8 mouse cellular contexts compared by ENCODE assay signal in the genomic region with DNA sequence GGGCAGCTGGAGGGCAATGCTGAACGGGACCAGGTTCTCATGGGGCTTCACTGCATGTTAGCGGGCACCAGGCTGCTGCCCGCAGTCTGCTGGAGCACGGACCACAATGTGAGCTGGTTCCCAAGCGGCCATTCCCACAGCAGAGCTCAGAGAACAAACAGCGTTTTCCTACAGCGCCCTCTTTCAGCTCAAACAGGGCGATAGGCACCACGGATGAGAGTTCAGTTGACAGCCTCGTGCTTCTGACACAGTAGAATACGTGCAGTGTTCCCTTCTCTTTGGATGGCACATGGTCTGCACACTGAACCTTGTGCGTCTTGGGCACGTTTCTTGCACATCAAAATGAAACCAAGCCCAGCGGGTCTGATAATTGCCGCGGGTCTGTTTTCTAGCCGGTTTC.
DNase-seq lines count a peak whose midpoint lies in the region; ATAC-seq and TF ChIP-seq lines count a peak whose summit lies in the region.

No protein-coding gene starts in this region.

- H3K9me3 ChIP-seq in embryonic facial prominence, embryonic 14.5 days (ENCODE audit: control insufficient read depth, low read length), result no peaks in the 10 kb centered on the region
- H3K9me3 ChIP-seq in intestine, embryonic 15.5 days, result no peaks in the 10 kb centered on the region
- H3K9me3 ChIP-seq in liver, embryonic 14.5 days (ENCODE audit: control insufficient read depth, low read length), result no peaks in the 10 kb centered on the region

- no peaks in the 10 kb centered on the region for H3K36me3 ChIP-seq in heart, adult 2 months (ENCODE audit: control insufficient read depth, insufficient read depth, low read length)
- H3K36me3 ChIP-seq in embryonic facial prominence, embryonic 14.5 days (ENCODE audit: control insufficient read depth, insufficient read depth, low read length), result no peaks in the 10 kb centered on the region
- no peaks in the 10 kb centered on the region for H3K36me3 ChIP-seq in intestine, embryonic 15.5 days
- no peaks in the 10 kb centered on the region for H3K36me3 ChIP-seq in liver, embryonic 14.5 days (replicated peaks; ENCODE audit: control insufficient read depth, insufficient read depth, low read depth)

- no peak overlapping the region for H3K27ac ChIP-seq in heart, adult 2 months
- no peak overlapping the region; the same call in 1 of the 2 replicates for H3K27ac ChIP-seq in embryonic facial prominence, embryonic 14.5 days (replicated peaks; ENCODE audit: low read depth, low read length)
- H3K27ac ChIP-seq in intestine, embryonic 15.5 days, result no peak overlapping the region
- no peak overlapping the region for H3K27ac ChIP-seq in liver, embryonic 14.5 days

- no peak overlapping the region for H3K9ac ChIP-seq in heart, adult 2 months (ENCODE audit: low read depth, low read length)
- H3K9ac ChIP-seq in embryonic facial prominence, embryonic 14.5 days (ENCODE audit: low read depth, low read length), result peak overlapping the region; percentile 35
- H3K9ac ChIP-seq in intestine, embryonic 15.5 days, result 0 out of 2 replicates have a peak overlapping the region, but pooled peaks have one; percentile 2
- no peak overlapping the region for H3K9ac ChIP-seq in liver, embryonic 14.5 days (replicated peaks)

- no peak for TF ChIP-seq EP300 in heart, adult 2 months (IDR thresholded peaks at IDR 0.05; ENCODE audit: insufficient read depth, low read depth, low read length)
- no peak for TF ChIP-seq EP300 in liver, embryonic 14.5 days (IDR thresholded peaks at IDR 0.05; ENCODE audit: low read depth)

- H3K4me2 ChIP-seq in embryonic facial prominence, embryonic 14.5 days (ENCODE audit: low read depth, low read length), result peak overlapping the region; percentile 53
- H3K4me2 ChIP-seq in intestine, embryonic 15.5 days (replicated peaks), result peak overlapping the region; percentile 54
- peak overlapping the region; percentile 37 for H3K4me2 ChIP-seq in liver, embryonic 14.5 days (ENCODE audit: low read depth)

- TF ChIP-seq CTCF in heart, adult 2 months (IDR thresholded peaks at IDR 0.05), result no peak
- peak; percentile 20; the same call in 1 of the 2 replicates for TF ChIP-seq CTCF in liver, embryonic 14.5 days (IDR thresholded peaks at IDR 0.05; ENCODE audit: low read depth)

- no peak for ATAC-seq in embryonic facial prominence, embryonic 14.5 days (ENCODE audit: low read depth)
- ATAC-seq in intestine, embryonic 15.5 days, result no peak
- ATAC-seq in liver, embryonic 14.5 days (ENCODE audit: insufficient read depth), result no peak

- H3K4me3 ChIP-seq in heart, adult 2 months, result 0 out of 2 replicates have a peak overlapping the region, but pooled peaks have one; percentile 14
- peak overlapping the region; percentile 30 for H3K4me3 ChIP-seq in embryonic facial prominence, embryonic 14.5 days (ENCODE audit: low read depth, low read length)
- peak overlapping the region; percentile 29 for H3K4me3 ChIP-seq in intestine, embryonic 15.5 days (replicated peaks)
- H3K4me3 ChIP-seq in liver, embryonic 14.5 days (ENCODE audit: insufficient read depth in 1 of 2, low read depth in 2 of 2, low read length in 2 of 2), result peak overlapping the region; percentile 18 to 29; a peak in 3 of 4 replicates

- no peak for TF ChIP-seq POLR2A in heart, adult 2 months (IDR thresholded peaks at IDR 0.05; ENCODE audit: insufficient read depth, low read depth, low read length)

- intact Hi-C loops in heart, adult 2 months (cut with DNase I), result no loop called here
- intact Hi-C loops in heart, postnatal 14 days (cut with DNase I), result no loop called here

- WGBS in heart, adult 2 months, result 46% methylated on average over 17 of the region's 17 CpGs
- 48% methylated on average over 17 of the region's 17 CpGs for WGBS in embryonic facial prominence, embryonic 14.5 days
- 49% methylated on average over 17 of the region's 17 CpGs for WGBS in intestine, embryonic 15.5 days
- 57% methylated on average over 17 of the region's 17 CpGs for WGBS in liver, embryonic 14.5 days (ENCODE audit: insufficient replicate concordance)

- H3K4me1 ChIP-seq in heart, adult 2 months (ENCODE audit: control insufficient read depth, insufficient read depth, low read length), result no peaks in the 10 kb centered on the region
- 0 out of 2 replicates have a peak, but pooled peaks cover 5% of the 10 kb centered on the region for H3K4me1 ChIP-seq in embryonic facial prominence, embryonic 14.5 days (ENCODE audit: control insufficient read depth, insufficient read depth, low read length)
- H3K4me1 ChIP-seq in intestine, embryonic 15.5 days (replicated peaks), result 0 out of 2 replicates have a peak, but pooled peaks cover 2% of the 10 kb centered on the region
- H3K4me1 ChIP-seq in liver, embryonic 14.5 days (replicated peaks; ENCODE audit: control insufficient read depth in 2 of 2, insufficient read depth in 2 of 2, low read length in 1 of 2), result no peaks in the 10 kb centered on the region

- no peaks in the 10 kb centered on the region for H3K27me3 ChIP-seq in heart, adult 2 months (ENCODE audit: control insufficient read depth, insufficient read depth, low read length)
- H3K27me3 ChIP-seq in embryonic facial prominence, embryonic 14.5 days (replicated peaks; ENCODE audit: control insufficient read depth, insufficient read depth, low read length), result no peaks in the 10 kb centered on the region
- no peaks in the 10 kb centered on the region for H3K27me3 ChIP-seq in intestine, embryonic 15.5 days (replicated peaks)
- no peaks in the 10 kb centered on the region for H3K27me3 ChIP-seq in liver, embryonic 14.5 days (ENCODE audit: control insufficient read depth, insufficient read depth, low read length)

- H3K79me2 ChIP-seq in heart, adult 2 months (replicated peaks; ENCODE audit: control insufficient read depth, insufficient read depth, low read length), result no peaks in the 10 kb centered on the region

- DNase-seq in heart, adult 2 months, result no peak
- DNase-seq in heart, postnatal 14 days, result no peak
- DNase-seq in MN1 (ENCODE audit: low spot score), result peak; percentile 43
- no peak for DNase-seq in embryonic facial prominence, embryonic 14.5 days (ENCODE audit: low spot score)
- no peak for DNase-seq in liver, embryonic 14.5 days (ENCODE audit: low read depth in 3 of 3, low spot score in 3 of 3)
- DNase-seq in right cerebral cortex, adult 18-20 months, result peak; percentile 32
- DNase-seq in T-cell, adult 2 months (ENCODE audit: low spot score), result no peak

Comparison
In these comparisons a context has a peak if more than half of its experiments do, and no peak if none do; other contexts are left out.
1. DNase-seq: peak in MN1 (single experiment) and right cerebral cortex, adult 18-20 months (single experiment); none in heart, adult 2 months (0 of 2), heart, postnatal 14 days (0 of 2), embryonic facial prominence, embryonic 14.5 days (single experiment), liver, embryonic 14.5 days (0 of 3) and T-cell, adult 2 months (single experiment).
2. H3K9ac ChIP-seq: peak in embryonic facial prominence, embryonic 14.5 days (single experiment) and intestine, embryonic 15.5 days (single experiment); none in heart, adult 2 months (single experiment) and liver, embryonic 14.5 days (single experiment).
3. Peak in every context shown above with its lines, with median percentiles within 50 percentile points of each other: H3K4me3 ChIP-seq and H3K4me2 ChIP-seq.